Mouse (Mus musculus) CH12.LX (cell line): ENCODE measurements around the gene B3gnt7. TPM values are rescaled to one million over a fixed set of nuclear protein-coding genes. Genes with fewer than 3 reads are reported as not detected.

Experiments used
- DNase-seq: peaks from one replicate; pipeline ENCODE4 v3.0.0-alpha.2; 2013; ENCODE audit errors: extremely low read depth
- H3K27ac ChIP-seq: 2 replicates; pipeline ENCODE4 v1.5.1; 2012; ENCODE audit warnings: low read depth, mild to moderate bottlenecking, control low read depth, moderate library complexity; ENCODE audit not compliant: insufficient read depth
- H3K27me3 ChIP-seq: replicated peaks from 2 replicates; pipeline ENCODE3; 2012; ENCODE audit warnings: inconsistent platforms
- H3K36me3 ChIP-seq, 2 experiments: replicated peaks in 1 of 2; 2 replicates each; pipeline versions ENCODE3 to v1.6.1; 2012; ENCODE audit warnings: inconsistent platforms in 1 of 2, low read length in 1 of 2, mild to moderate bottlenecking in 1 of 2, mixed read lengths in 1 of 2, moderate library complexity in 1 of 2; ENCODE audit not compliant: control insufficient read depth in 1 of 2, insufficient read depth in 1 of 2
- H3K4me1 ChIP-seq, 2 experiments: 2 replicates each; pipeline ENCODE4 v1.6.1; 2012; ENCODE audit warnings: inconsistent platforms in 1 of 2, moderate library complexity in 1 of 2; ENCODE audit not compliant: insufficient read depth in 2 of 2, control insufficient read depth in 1 of 2
- H3K4me2 ChIP-seq: 2 replicates; pipeline ENCODE4 v1.6.1; 2012; ENCODE audit warnings: low read depth, mild to moderate bottlenecking, control low read depth; ENCODE audit not compliant: poor library complexity, insufficient read depth, severe bottlenecking
- H3K4me3 ChIP-seq, 3 experiments: fragments of 150-350 bp in 1 of 3; sonication (generic) in 1 of 3; replicated peaks in 1 of 3; 2 replicates each; pipeline versions ENCODE3 to v1.5.1; 2011 to 2012; ENCODE audit warnings: low read depth in 2 of 3, low read length in 2 of 3, mild to moderate bottlenecking in 2 of 3, moderate library complexity in 2 of 3, control low read depth in 1 of 3, improper control_type of control experiment in 1 of 3, inconsistent platforms in 1 of 3, mixed read lengths in 1 of 3; ENCODE audit not compliant: poor library complexity in 1 of 3
- H3K79me2 ChIP-seq: replicated peaks from 2 replicates; pipeline ENCODE4 v1.6.1; 2012; ENCODE audit warnings: mild to moderate bottlenecking, moderate library complexity; ENCODE audit not compliant: control insufficient read depth, poor library complexity, insufficient read depth, severe bottlenecking; ENCODE audit errors: extremely low read depth
- H3K9ac ChIP-seq: 2 replicates; pipeline ENCODE4 v1.6.1; 2012; ENCODE audit warnings: low read depth, mild to moderate bottlenecking, control low read depth, moderate library complexity; ENCODE audit not compliant: insufficient read depth
- H3K9me3 ChIP-seq: replicated peaks from 2 replicates; pipeline ENCODE3; 2012; ENCODE audit warnings: low read length, inconsistent platforms, mixed read lengths
- BHLHE40 ChIP-seq: IDR thresholded peaks from 2 replicates; pipeline ENCODE4 v1.6.1; 2011; ENCODE audit warnings: mild to moderate bottlenecking, low read depth, low read length, improper control_type of control experiment
- CHD2 ChIP-seq: IDR thresholded peaks from 2 replicates; pipeline ENCODE4 v1.6.1; 2011; ENCODE audit warnings: low read length, improper control_type of control experiment
- CTCF ChIP-seq, 2 experiments: IDR thresholded peaks in 1 of 2; conservative IDR thresholded peaks in 1 of 2; 2 replicates each; pipeline ENCODE4 v1.5.1; 2011 to 2012; ENCODE audit warnings: low read depth in 2 of 2, low read length in 2 of 2, improper control_type of control experiment in 1 of 2, inconsistent platforms in 1 of 2, mild to moderate bottlenecking in 1 of 2, moderate library complexity in 1 of 2
- JUN ChIP-seq: IDR thresholded peaks from 2 replicates; pipeline ENCODE4 v1.6.1; 2011; ENCODE audit warnings: low read depth, mild to moderate bottlenecking, low read length, improper control_type of control experiment, moderate library complexity; ENCODE audit not compliant: insufficient read depth
- JUND ChIP-seq: conservative IDR thresholded peaks from 2 replicates; pipeline ENCODE4 v1.6.1; 2011; ENCODE audit warnings: low read depth, low read length, improper control_type of control experiment
- KAT2A ChIP-seq: IDR thresholded peaks from 2 replicates; pipeline ENCODE4 v1.6.1; 2012; ENCODE audit warnings: low read length, improper control_type of control experiment, inconsistent platforms; ENCODE audit not compliant: insufficient replicate concordance
- MAFK ChIP-seq: IDR thresholded peaks from 2 replicates; pipeline ENCODE4 v1.6.1; 2011; ENCODE audit warnings: low read length, improper control_type of control experiment; ENCODE audit not compliant: insufficient replicate concordance
- MAZ ChIP-seq: IDR thresholded peaks from 2 replicates; pipeline ENCODE4 v1.6.1; 2012; ENCODE audit warnings: low read depth, mild to moderate bottlenecking, inconsistent platforms, low read length, improper control_type of control experiment, moderate library complexity
- MEF2A ChIP-seq: IDR thresholded peaks from 2 replicates; pipeline ENCODE4 v1.6.1; 2014; ENCODE audit warnings: low read depth, mild to moderate bottlenecking, inconsistent platforms, low read length, improper control_type of control experiment, borderline replicate concordance
- MYC ChIP-seq: IDR thresholded peaks from 2 replicates; pipeline ENCODE4 v1.6.1; 2011; ENCODE audit warnings: low read depth, mild to moderate bottlenecking, improper control_type of control experiment, low read length
- NRF1 ChIP-seq: IDR thresholded peaks from 2 replicates; pipeline ENCODE4 v1.6.1; 2014; ENCODE audit warnings: low read depth, mild to moderate bottlenecking, inconsistent platforms, low read length, improper control_type of control experiment, moderate library complexity
- POLR2A ChIP-seq: IDR thresholded peaks from 2 replicates; pipeline ENCODE4 v1.6.1; 2011; ENCODE audit warnings: low read depth, mild to moderate bottlenecking, improper control_type of control experiment, low read length
- RCOR1 ChIP-seq: conservative IDR thresholded peaks from 2 replicates; pipeline ENCODE4 v1.6.1; 2012; ENCODE audit warnings: low read depth, mild to moderate bottlenecking, inconsistent platforms, low read length, improper control_type of control experiment
- SMC3 ChIP-seq: IDR thresholded peaks from 2 replicates; pipeline ENCODE4 v1.6.1; 2011; ENCODE audit warnings: low read depth, low read length, improper control_type of control experiment
- TCF12 ChIP-seq: IDR thresholded peaks from 2 replicates; pipeline ENCODE4 v1.6.1; 2014; ENCODE audit warnings: low read depth, mild to moderate bottlenecking, inconsistent platforms, low read length, improper control_type of control experiment
- ZC3H11A ChIP-seq: IDR thresholded peaks from 2 replicates; pipeline ENCODE4 v1.6.1; 2012; ENCODE audit warnings: low read depth, mild to moderate bottlenecking, inconsistent platforms, low read length, improper control_type of control experiment
- ZKSCAN1 ChIP-seq: IDR thresholded peaks from 2 replicates; pipeline ENCODE4 v1.6.1; 2012; ENCODE audit warnings: low read depth, inconsistent platforms, low read length, improper control_type of control experiment, borderline replicate concordance
- ZMIZ1 ChIP-seq: IDR thresholded peaks from 2 replicates; pipeline ENCODE4 v1.6.1; 2012; ENCODE audit warnings: low read depth, mild to moderate bottlenecking, inconsistent platforms, low read length, improper control_type of control experiment
- ZNF384 ChIP-seq: IDR thresholded peaks from 2 replicates; pipeline ENCODE4 v1.6.1; 2012; ENCODE audit warnings: low read depth, low read length, improper control_type of control experiment, inconsistent platforms
- dilution Hi-C: fragments of 300-500 bp; cut with MboI; formaldehyde crosslinking; loops from 2 replicates; pipeline ENCODE4 v1.14.3; 2020; ENCODE audit warnings: low sequenced_read_pairs; ENCODE audit not compliant: extremely low pct_unique_long_range_greater_than_20kb, extremely low pct_ligation_motif_present
- in situ Hi-C: fragments of 300-500 bp; cut with MboI; formaldehyde crosslinking; loops from 3 replicates; pipeline ENCODE4 v1.14.3; 2019; ENCODE audit warnings: low sequenced_read_pairs, low pct_ligation_motif_present, low pct_unique_long_range_greater_than_20kb, mixed read lengths
- polyA plus RNA-seq: library from polyadenylated mRNA; unstranded; fragments of >175 nt; gene quantifications from 2 replicates; pipeline ENCODE4 v1.2.1, GENCODE M21; 2012; ENCODE audit warnings: low read depth; ENCODE audit not compliant: insufficient read length
- total RNA-seq, 2 experiments: library from RNA; depleted of rRNA; stranded (reverse); fragments of 300-350 nt in 1 of 2; fragments of >200 nt in 1 of 2; gene quantifications; 2 replicates each; pipeline ENCODE4 v1.2.3; 2012 to 2014

Gene B3gnt7
- total and polyA plus RNA-seq, 3 experiments, result 0.17 TPM; not detected in 2

GRCm38 (mm10) chr1:86285295-86285694, 17.3 kb upstream of the B3gnt7 start:
- Histone ChIP-seq H3K4me3 (no peak overlapping the region), H3K27me3 (no peaks in the 10 kb centered on the region), H3K36me3 (no peaks in the 10 kb centered on the region), H3K4me1 (0 out of 4 replicates have a peak, but pooled peaks cover 0 to 3% of the 10 kb centered on the region in 2 experiments), H3K4me2 (no peak overlapping the region), H3K9me3 (no peaks in the 10 kb centered on the region), H3K9ac (no peak overlapping the region), H3K79me2 (no peaks in the 10 kb centered on the region), H3K27ac (no peak overlapping the region)
- dilution Hi-C loops, result no loop called here
- no peak for TF ChIP-seq JUN
- no peak for TF ChIP-seq BHLHE40
- no peak for TF ChIP-seq ZC3H11A
- no peak for TF ChIP-seq ZKSCAN1
- no peak for DNase-seq
- in situ Hi-C loops, result no loop called here

- no peaks in the 10 kb centered on the region for H3K27me3 ChIP-seq
- H3K4me3 ChIP-seq, result no peak overlapping the region
- H3K4me1 ChIP-seq, result 0 out of 4 replicates have a peak, but pooled peaks cover 0 to 3% of the 10 kb centered on the region in 2 experiments
- H3K27ac ChIP-seq, result no peak overlapping the region
- no peaks in the 10 kb centered on the region for H3K79me2 ChIP-seq
- dilution Hi-C loops (no loop called here), in situ Hi-C loops (no loop called here)
- H3K36me3 ChIP-seq, result no peaks in the 10 kb centered on the region
- no peaks in the 10 kb centered on the region for H3K9me3 ChIP-seq
- no peak overlapping the region for H3K9ac ChIP-seq
- no peak for DNase-seq
- no peak overlapping the region for H3K4me2 ChIP-seq
- TF ChIP-seq RCOR1 (no peak), CTCF (conservative IDR thresholded peaks at IDR 0.05 in 1 of 2, IDR thresholded peaks at IDR 0.05 in 1 of 2; ENCODE audit: low read depth in 2 of 2, low read length in 2 of 2) (no peak), SMC3 (no peak), MEF2A (no peak), MAFK (no peak), JUN (no peak), NRF1 (no peak), CHD2 (no peak), ZNF384 (no peak), TCF12 (no peak), BHLHE40 (no peak), MAZ (no peak), POLR2A (no peak), JUND (no peak), MYC (no peak)
These were observed 15.2 kb upstream of the B3gnt7 start for GRCm38 (mm10) chr1:86287473-86287872.

- no peak overlapping the region for H3K9ac ChIP-seq
- dilution Hi-C loops, result no loop called here
These were observed 12.2 kb upstream of the B3gnt7 start for GRCm38 (mm10) chr1:86290452-86290851.

More at GRCm38 (mm10) chr1:86290452-86290851, 12.2 kb upstream of the B3gnt7 start:
- Histone ChIP-seq H3K9me3 (no peaks in the 10 kb centered on the region), H3K79me2 (no peaks in the 10 kb centered on the region), H3K4me1 (no peaks in the 10 kb centered on the region), H3K4me2 (no peak overlapping the region), H3K27ac (no peak overlapping the region)
- no peak for DNase-seq
- in situ Hi-C loops, result no loop called here
- no peak for TF ChIP-seq POLR2A
- TF ChIP-seq KAT2A, result no peak
- TF ChIP-seq TCF12, result no peak
- TF ChIP-seq ZMIZ1, result no peak
- TF ChIP-seq JUND, result no peak
- TF ChIP-seq, all 38 proteins: peak for 0
- no peaks in the 10 kb centered on the region for H3K27me3 ChIP-seq
- H3K36me3 ChIP-seq, result no peaks in the 10 kb centered on the region
- no peak overlapping the region for H3K4me3 ChIP-seq
